In genomic region chr5:93152451-93152850, GRCm38 (mm10) we compare ENCODE assay signal across 11 mouse cellular contexts. TPM values are rescaled to one million over a fixed set of nuclear protein-coding genes. Genes with fewer than 3 reads are reported as not detected.
DNase-seq lines count a peak whose midpoint lies in the region; ATAC-seq and TF ChIP-seq lines count a peak whose summit lies in the region.
"Had no signal": no experiment of that assay in that cellular context is flagged by ENCODE, and none has a peak within 500 bp of the region (broad histone marks: within the 10 kb centered on the region; RNA-seq: fewer than 3 reads in every experiment).

No protein-coding gene starts in this region.

- H3K4me3 ChIP-seq in stomach, embryonic 16.5 days (replicated peaks; ENCODE audit: low read length) = no peak overlapping the region
- no peak overlapping the region for H3K4me3 ChIP-seq in stomach, postnatal 0 days (ENCODE audit: low read depth, low read length)
- no peak overlapping the region for H3K4me3 ChIP-seq in hindbrain, embryonic 12.5 days
- H3K4me3 ChIP-seq: midbrain, embryonic 15.5 days had no signal

- no peak overlapping the region for H3K4me2 ChIP-seq in stomach, embryonic 16.5 days (ENCODE audit: low read depth, low read length)
- no peak overlapping the region for H3K4me2 ChIP-seq in stomach, postnatal 0 days (replicated peaks; ENCODE audit: low read depth)
- no peak overlapping the region for H3K4me2 ChIP-seq in hindbrain, embryonic 12.5 days (replicated peaks)
- H3K4me2 ChIP-seq: midbrain, embryonic 15.5 days had no signal

- peaks cover 21% of the 10 kb centered on the region for H3K4me1 ChIP-seq in stomach, embryonic 16.5 days (ENCODE audit: control insufficient read depth, insufficient read depth, low read length)
- peaks cover 2% of the 10 kb centered on the region for H3K4me1 ChIP-seq in stomach, postnatal 0 days (replicated peaks; ENCODE audit: control insufficient read depth, insufficient read depth)
- peaks cover 13% of the 10 kb centered on the region for H3K4me1 ChIP-seq in hindbrain, embryonic 12.5 days
- H3K4me1 ChIP-seq: midbrain, embryonic 15.5 days had no signal

- TF ChIP-seq EP300 in stomach, postnatal 0 days (optimal IDR thresholded peaks at IDR 0.05) = no peak

- no peak for DNase-seq in stomach, postnatal 0 days (ENCODE audit: low spot score)
- DNase-seq in lung, postnatal 25 days (ENCODE audit: low spot score) = peak; percentile 42
- DNase-seq in thymus, postnatal 14 days = peak; percentile 21
- no peak for DNase-seq in embryo, embryonic 9.5 days (ENCODE audit: extremely low spot score)
- no peak for DNase-seq in ovary, postnatal 10 days (ENCODE audit: low spot score)
- DNase-seq: cerebellum, adult 9-11 months; gastrocnemius, postnatal 14 days had no signal

- H3K36me3 ChIP-seq in stomach, embryonic 16.5 days (ENCODE audit: control insufficient read depth, insufficient read depth, low read length) = 0 out of 2 replicates have a peak, but pooled peaks cover 2% of the 10 kb centered on the region
- H3K36me3 ChIP-seq in stomach, postnatal 0 days (ENCODE audit: control insufficient read depth, insufficient read depth, low read length) = peaks cover 12% of the 10 kb centered on the region
- peaks cover 49% of the 10 kb centered on the region for H3K36me3 ChIP-seq in hindbrain, embryonic 12.5 days

- no peak for TF ChIP-seq CTCF in stomach, postnatal 0 days (IDR thresholded peaks at IDR 0.05; ENCODE audit: low read depth)

- peak overlapping the region; percentile 36; the same call in 1 of the 2 replicates for H3K27ac ChIP-seq in stomach, embryonic 16.5 days (ENCODE audit: low read length)
- H3K27ac ChIP-seq in stomach, postnatal 0 days (replicated peaks) = no peak overlapping the region
- H3K27ac ChIP-seq in hindbrain, embryonic 12.5 days = no peak overlapping the region
- H3K27ac ChIP-seq: midbrain, embryonic 15.5 days had no signal

- no peak overlapping the region for H3K9ac ChIP-seq in stomach, embryonic 16.5 days (ENCODE audit: low read length)
- no peak overlapping the region for H3K9ac ChIP-seq in stomach, postnatal 0 days (ENCODE audit: low read length)
- H3K9ac ChIP-seq in hindbrain, embryonic 12.5 days = no peak overlapping the region
- H3K9ac ChIP-seq: midbrain, embryonic 15.5 days had no signal

- 71% methylated on average over 4 of the region's 4 CpGs for WGBS in stomach, embryonic 16.5 days
- WGBS in stomach, postnatal 0 days = 67% methylated on average over 4 of the region's 4 CpGs
- 83% methylated on average over 4 of the region's 4 CpGs for WGBS in hindbrain, embryonic 12.5 days

- ATAC-seq in stomach, embryonic 16.5 days (ENCODE audit: insufficient read depth, low FRiP score) = no peak
- ATAC-seq in stomach, postnatal 0 days (ENCODE audit: low FRiP score, low TSS enrichment) = no peak
- ATAC-seq in erythroblast, adult 5-6 weeks (replicated peaks; ENCODE audit: low FRiP score, poor library complexity, severe bottlenecking) = 0 out of 2 replicates have a peak, but pooled peaks have one; percentile 42
- ATAC-seq in hindbrain, embryonic 12.5 days (ENCODE audit: low FRiP score) = no peak
- ATAC-seq: midbrain, embryonic 15.5 days had no signal

- H3K9me3 ChIP-seq in stomach, embryonic 16.5 days (replicated peaks; ENCODE audit: control insufficient read depth, low read length) = no peaks in the 10 kb centered on the region
- H3K9me3 ChIP-seq in stomach, postnatal 0 days (ENCODE audit: control insufficient read depth, low read length) = no peaks in the 10 kb centered on the region
- H3K9me3 ChIP-seq in hindbrain, embryonic 12.5 days (replicated peaks) = no peaks in the 10 kb centered on the region
- H3K9me3 ChIP-seq: midbrain, embryonic 15.5 days had no signal

- no peaks in the 10 kb centered on the region for H3K27me3 ChIP-seq in stomach, embryonic 16.5 days (ENCODE audit: control insufficient read depth, insufficient read depth, low read length)
- H3K27me3 ChIP-seq in stomach, postnatal 0 days (ENCODE audit: control insufficient read depth, insufficient read depth, low read length) = no peaks in the 10 kb centered on the region
- H3K27me3 ChIP-seq in hindbrain, embryonic 12.5 days = no peaks in the 10 kb centered on the region
- H3K27me3 ChIP-seq: midbrain, embryonic 15.5 days had no signal

RNA-seq across cellular contexts. Expression of gene Ccni, which starts 53.8 kb away (rescaled TPM):
- polyA plus RNA-seq in stomach, embryonic 16.5 days (2015; fragmentation: Nextera tagmentation; extraction: Ambion mirVana) = 56.9 and 63.8 TPM in 2 replicates
- polyA plus RNA-seq in stomach, postnatal 0 days (2015; fragmentation: Nextera tagmentation; extraction: Ambion mirVana) = 48.4 and 50.8 TPM in 2 replicates
- 121 and 147 TPM in 2 replicates for total RNA-seq in erythroblast, adult 5-6 weeks (2015; ENCODE audit: low replicate concordance)
- total RNA-seq in erythroblast, adult 5-6 weeks (2017; ENCODE audit: low replicate concordance) = 143 and 150 TPM in 2 replicates
- polyA plus RNA-seq in hindbrain, embryonic 12.5 days (2016; fragmentation: Nextera tagmentation; extraction: Ambion mirVana) = 161 and 170 TPM in 2 replicates

RNA-seq across cellular contexts. Expression of gene 2010109A12Rik, which starts 53.9 kb away (rescaled TPM):
- 1.2 and 1.6 TPM in 2 replicates for polyA plus RNA-seq in stomach, embryonic 16.5 days (2015; fragmentation: Nextera tagmentation; extraction: Ambion mirVana)
- polyA plus RNA-seq in stomach, postnatal 0 days (2015; fragmentation: Nextera tagmentation; extraction: Ambion mirVana) = 1.1 and 1.3 TPM in 2 replicates
- 1.0 TPM in 1 of 2 replicates, not detected in the other for total RNA-seq in erythroblast, adult 5-6 weeks (2015; ENCODE audit: low replicate concordance)
- 1.3 and 4.8 TPM in 2 replicates for total RNA-seq in erythroblast, adult 5-6 weeks (2017; ENCODE audit: low replicate concordance)
- 1.5 and 2.9 TPM in 2 replicates for polyA plus RNA-seq in hindbrain, embryonic 12.5 days (2016; fragmentation: Nextera tagmentation; extraction: Ambion mirVana)

RNA-seq across cellular contexts. Expression of gene Sept11, which starts 59.2 kb away (rescaled TPM):
- 134 and 146 TPM in 2 replicates for polyA plus RNA-seq in stomach, embryonic 16.5 days (2015; fragmentation: Nextera tagmentation; extraction: Ambion mirVana)
- polyA plus RNA-seq in stomach, postnatal 0 days (2015; fragmentation: Nextera tagmentation; extraction: Ambion mirVana) = 37.9 and 42.5 TPM in 2 replicates
- 12.7 and 13.0 TPM in 2 replicates for total RNA-seq in erythroblast, adult 5-6 weeks (2015; ENCODE audit: low replicate concordance)
- total RNA-seq in erythroblast, adult 5-6 weeks (2017; ENCODE audit: low replicate concordance) = 6.1 and 15.5 TPM in 2 replicates
- polyA plus RNA-seq in hindbrain, embryonic 12.5 days (2016; fragmentation: Nextera tagmentation; extraction: Ambion mirVana) = 261 and 286 TPM in 2 replicates

Comparison
In these comparisons a context has a peak if more than half of its experiments do, and no peak if none do; other contexts are left out.
1. DNase-seq: peak in lung, postnatal 25 days (single experiment) and thymus, postnatal 14 days (single experiment); none in stomach, postnatal 0 days (single experiment), embryo, embryonic 9.5 days (single experiment) and ovary, postnatal 10 days (single experiment).